8 mouse cellular contexts compared by ENCODE assay signal in the genomic region with DNA sequence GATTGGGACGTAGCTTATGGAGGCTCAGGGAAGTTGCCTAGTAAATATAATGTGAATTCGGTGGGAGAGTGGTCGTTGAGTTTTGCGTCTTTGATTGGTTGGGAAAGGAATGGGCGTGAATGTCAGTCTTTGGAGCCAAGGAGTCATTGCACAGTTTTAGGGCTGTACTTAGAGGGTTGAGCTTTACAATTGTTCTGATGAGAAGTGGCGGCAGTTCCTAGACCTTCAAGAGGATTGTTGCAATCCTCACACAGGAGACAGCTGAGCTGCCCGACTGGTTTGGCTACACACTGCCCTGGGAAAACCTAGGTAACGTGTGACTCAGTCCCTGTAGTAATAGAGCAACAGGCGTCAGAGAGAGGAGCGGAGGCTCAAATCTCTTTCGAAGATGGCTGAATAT. TPM values are rescaled to one million over a fixed set of nuclear protein-coding genes. Genes with fewer than 3 reads are reported as not detected.
DNase-seq lines count a peak whose midpoint lies in the region; ATAC-seq lines count a peak whose summit lies in the region.

No protein-coding gene starts in this region.

- intact Hi-C loops in gastrocnemius, postnatal 14 days (cut with DNase I; ENCODE audit: low total_unique reads): no loop called here

- no peak for ATAC-seq in CD4-positive, CD25-positive, alpha-beta regulatory T cell, adult 4 months

- DNase-seq in CD4-positive, CD25-positive, alpha-beta regulatory T cell, adult 2 months (ENCODE audit: low read depth, low spot score): peak; percentile 12
- peak; percentile 6 for DNase-seq in thymus, postnatal 25 days
- DNase-seq in thymus, postnatal 0 days (ENCODE audit: low spot score): no peak
- peak; percentile 38 for DNase-seq in induced T-regulatory cell, adult 2 months (ENCODE audit: low read depth)
- peak; percentile 43 to 70 for DNase-seq in lung, postnatal 4 days
- DNase-seq in layer of hippocampus, postnatal 25 days (ENCODE audit: extremely low spot score in 1 of 2, low spot score in 1 of 2): no peak
- DNase-seq in gastrocnemius, postnatal 14 days: no peak

RNA-seq across cellular contexts. Expression of gene Arl8b, which starts 1.2 kb away (rescaled TPM):
- polyA plus RNA-seq in CD4-positive, CD25-positive, alpha-beta regulatory T cell, adult 4 months (2017; shearing (Covaris generic)): 10 to 100 TPM; 36.0 to 36.2 TPM
- 60.9 and 75.9 TPM in 2 replicates for polyA plus RNA-seq in thymus, postnatal 0 days (2015; fragmentation: Nextera tagmentation; extraction: Ambion mirVana)
- 100 to 1,000 TPM; 186 to 217 TPM for total RNA-seq in layer of hippocampus, postnatal 25 days (2021)
- total RNA-seq in gastrocnemius, postnatal 14 days (2021): 10 to 100 TPM; 69.5 to 72.6 TPM

RNA-seq across cellular contexts. Expression of gene Edem1, which starts 44.4 kb away (rescaled TPM):
- polyA plus RNA-seq in CD4-positive, CD25-positive, alpha-beta regulatory T cell, adult 4 months (2017; shearing (Covaris generic)): 10 to 100 TPM; 37.2 to 45.8 TPM
- 236 and 254 TPM in 2 replicates for polyA plus RNA-seq in thymus, postnatal 0 days (2015; fragmentation: Nextera tagmentation; extraction: Ambion mirVana)
- 10 to 100 TPM; 14.8 to 17.0 TPM for total RNA-seq in layer of hippocampus, postnatal 25 days (2021)
- total RNA-seq in gastrocnemius, postnatal 14 days (2021): 1 to 10 TPM; 6.5 to 8.8 TPM

Comparison
In these comparisons a context has a peak if more than half of its experiments do, and no peak if none do; other contexts are left out.
1. DNase-seq: peak in CD4-positive, CD25-positive, alpha-beta regulatory T cell, adult 2 months (single experiment), thymus, postnatal 25 days (single experiment), induced T-regulatory cell, adult 2 months (single experiment) and lung, postnatal 4 days (2 of 2); none in thymus, postnatal 0 days (single experiment), layer of hippocampus, postnatal 25 days (0 of 2) and gastrocnemius, postnatal 14 days (single experiment).